Mouse (Mus musculus): Measurements from ENCODE around the gene Bcl3. TPM values are rescaled to one million over a fixed set of nuclear protein-coding genes. Genes with fewer than 3 reads are reported as not detected.

Bcl3 gene
- total RNA-seq (2014; rRNA removed) = 0.43 and 0.77 TPM in 2 replicates
- polyA plus RNA-seq (2015; fragmentation: Nextera tagmentation; extraction: Ambion mirVana) = 0.28 and 0.86 TPM in 2 replicates

DNA sequence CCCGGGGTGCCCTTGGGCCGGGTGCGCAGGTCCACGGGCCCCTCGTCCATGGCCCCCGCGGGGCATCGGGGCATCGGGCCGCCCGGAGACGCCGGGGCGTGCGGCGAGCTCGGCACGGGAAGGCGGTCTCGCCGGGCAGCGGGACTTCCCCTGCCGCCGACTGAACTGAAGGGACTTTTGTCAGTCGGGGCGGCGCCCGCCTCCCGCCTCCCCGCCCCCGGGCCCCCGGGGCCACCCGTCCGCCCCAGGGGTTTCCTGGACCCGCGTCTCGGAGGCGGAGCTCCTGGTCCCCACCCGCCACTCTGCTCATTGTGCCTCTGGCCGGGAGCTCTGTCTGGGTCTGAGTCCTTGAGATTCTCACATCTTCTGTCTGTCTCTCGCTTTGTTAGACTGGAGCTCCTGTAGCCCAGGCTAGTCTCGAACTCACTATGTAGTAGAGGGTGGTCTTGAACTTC, at the start of gene Bcl3:
Gene Bcl3, minus strand, starts transcription at position 167 of the 455 bp plus-strand sequence.
- Histone ChIP-seq H3K27me3 (ENCODE audit: insufficient read depth, low read length) (peaks cover 30% of the 10 kb centered on the region), H3K4me2 (ENCODE audit: low read depth) (peak within 1 kb of the TSS; percentile 42), H3K27ac (ENCODE audit: low read depth, low read length) (no peak within 1 kb of the TSS), H3K4me1 (ENCODE audit: insufficient read depth) (no peaks in the 10 kb centered on the region), H3K9ac (peak within 1 kb of the TSS; percentile 22; the same call in 1 of the 2 replicates), H3K4me3 (ENCODE audit: low read depth, low read length) (peak within 1 kb of the TSS; percentile 9), H3K36me3 (ENCODE audit: insufficient read depth) (no peaks in the 10 kb centered on the region), H3K9me3 (ENCODE audit: low read length) (no peaks in the 10 kb centered on the region)
- 7% methylated on average over 42 of the region's 42 CpGs for WGBS
- no peak for TF ChIP-seq CTCF (IDR thresholded peaks at IDR 0.05; ENCODE audit: low read depth)
- no peak for ATAC-seq
- DNase-seq = no peak

DNA sequence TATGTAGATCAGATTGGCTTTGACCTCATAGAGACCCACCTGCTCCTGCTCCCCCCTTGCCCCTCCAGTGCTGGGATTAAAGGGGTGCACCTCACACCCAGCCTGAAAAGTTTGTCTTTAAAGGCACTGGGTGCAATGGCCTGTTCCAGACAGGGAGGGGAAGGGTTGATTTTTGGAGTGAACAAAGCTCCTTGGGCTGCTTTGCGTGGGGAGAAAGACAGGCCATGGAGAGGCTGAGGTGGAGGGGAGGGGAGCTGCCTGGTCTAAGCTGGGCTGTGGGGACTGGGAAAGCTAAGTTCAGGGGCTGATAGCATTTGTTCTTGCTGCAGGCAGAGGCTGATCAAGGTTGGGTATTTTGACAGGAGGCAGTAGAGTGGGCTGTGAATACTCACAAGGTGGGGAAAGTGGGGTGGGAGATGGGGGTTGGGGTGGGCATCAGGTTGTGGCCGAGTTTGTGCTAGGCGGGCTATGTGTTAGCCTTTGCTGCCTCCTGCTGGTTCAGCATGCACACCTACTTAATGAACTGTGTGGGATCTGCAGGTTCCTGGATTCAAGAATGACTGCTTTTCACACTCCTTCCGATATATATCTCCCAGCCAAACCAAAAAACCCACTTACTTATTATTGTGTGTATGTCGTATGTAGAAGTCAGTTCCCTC, 49.5 kb upstream of the Bcl3 start:
- TF ChIP-seq CTCF (IDR thresholded peaks at IDR 0.05; ENCODE audit: low read depth) = peak; percentile 43
- Histone ChIP-seq H3K4me1 (ENCODE audit: insufficient read depth) (no peaks in the 10 kb centered on the region), H3K4me3 (ENCODE audit: low read depth, low read length) (no peak overlapping the region), H3K9me3 (ENCODE audit: low read length) (no peaks in the 10 kb centered on the region), H3K9ac (no peak overlapping the region), H3K27me3 (ENCODE audit: insufficient read depth, low read length) (no peaks in the 10 kb centered on the region), H3K4me2 (ENCODE audit: low read depth) (no peak overlapping the region), H3K36me3 (ENCODE audit: insufficient read depth) (no peaks in the 10 kb centered on the region), H3K27ac (ENCODE audit: low read depth, low read length) (no peak overlapping the region)
- ATAC-seq = no peak
- whole genome bisulfite sequencing = 47% methylated on average over 5 of the region's 5 CpGs
- DNase-seq = no peak

DNA sequence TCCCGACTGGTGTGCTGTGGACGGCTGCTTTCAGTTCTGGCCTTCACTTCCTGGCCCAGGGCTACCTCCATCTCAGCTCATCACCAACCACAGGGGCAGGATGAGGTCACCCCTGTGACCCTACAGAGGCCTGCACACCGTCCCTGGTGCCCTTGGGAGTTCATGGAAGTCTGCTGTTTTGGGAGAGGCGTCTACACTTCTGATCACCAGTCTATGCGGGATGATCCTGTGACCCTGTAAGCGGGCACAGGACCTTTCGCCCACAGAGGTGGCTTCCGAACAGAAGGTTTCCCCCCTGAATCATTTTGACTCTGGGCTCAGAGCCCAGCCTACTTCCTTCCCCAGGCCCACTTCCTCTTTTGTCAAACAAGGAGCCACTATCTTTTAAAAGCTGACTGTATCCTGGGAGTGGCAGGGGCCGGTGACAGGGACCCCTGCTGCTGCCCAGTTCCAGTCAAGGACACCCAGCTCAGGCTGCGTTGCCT, 48.6 kb upstream of the Bcl3 start:
- TF ChIP-seq CTCF (IDR thresholded peaks at IDR 0.05; ENCODE audit: low read depth) = no peak
- Histone ChIP-seq H3K4me3 (ENCODE audit: low read depth, low read length) (no peak overlapping the region), H3K4me1 (ENCODE audit: insufficient read depth) (no peaks in the 10 kb centered on the region), H3K36me3 (ENCODE audit: insufficient read depth) (no peaks in the 10 kb centered on the region), H3K9me3 (ENCODE audit: low read length) (no peaks in the 10 kb centered on the region), H3K27ac (ENCODE audit: low read depth, low read length) (no peak overlapping the region), H3K4me2 (ENCODE audit: low read depth) (no peak overlapping the region), H3K9ac (no peak overlapping the region), H3K27me3 (ENCODE audit: insufficient read depth, low read length) (no peaks in the 10 kb centered on the region)
- DNase-seq = no peak
- 70% methylated on average over 10 of the region's 10 CpGs for WGBS
- ATAC-seq = no peak

DNA sequence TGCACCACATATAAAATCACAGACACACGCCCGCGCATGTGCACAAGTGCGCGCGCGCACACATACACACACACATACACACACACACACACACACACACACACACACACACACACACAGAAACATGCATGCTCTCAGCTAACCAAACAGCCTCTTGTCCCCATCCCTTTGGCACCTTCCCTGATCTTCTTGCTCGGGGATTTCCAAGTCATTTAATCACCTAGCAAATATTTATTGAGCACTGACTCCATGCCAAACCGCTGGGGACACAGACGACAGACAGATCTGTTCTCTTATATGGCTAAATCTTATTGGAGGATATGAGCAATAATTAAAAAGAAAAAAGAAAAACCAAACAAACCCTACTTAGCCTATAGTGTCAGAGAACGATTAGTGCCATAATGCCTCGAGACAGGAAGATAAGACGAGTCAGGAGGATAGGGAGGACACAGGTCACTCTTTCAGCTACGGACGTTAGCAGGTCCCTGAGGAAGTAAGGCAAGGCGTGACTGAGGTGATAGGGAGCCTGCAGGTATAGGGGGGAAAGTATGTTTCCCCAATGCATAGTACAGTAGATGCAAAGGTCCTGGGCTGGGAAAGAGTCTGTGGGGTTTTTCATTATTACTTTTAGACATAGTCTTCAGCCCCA, 45.3 kb upstream of the Bcl3 start:
- Histone ChIP-seq H3K36me3 (ENCODE audit: insufficient read depth) (no peaks in the 10 kb centered on the region), H3K9ac (no peak overlapping the region), H3K27ac (ENCODE audit: low read depth, low read length) (no peak overlapping the region), H3K9me3 (ENCODE audit: low read length) (no peaks in the 10 kb centered on the region), H3K4me2 (ENCODE audit: low read depth) (no peak overlapping the region), H3K4me3 (ENCODE audit: low read depth, low read length) (no peak overlapping the region), H3K27me3 (ENCODE audit: insufficient read depth, low read length) (no peaks in the 10 kb centered on the region), H3K4me1 (ENCODE audit: insufficient read depth) (no peaks in the 10 kb centered on the region)
- ATAC-seq (no peak), DNase-seq (no peak)
- no peak for TF ChIP-seq CTCF (IDR thresholded peaks at IDR 0.05; ENCODE audit: low read depth)
- WGBS = 87% methylated on average over 16 of the region's 16 CpGs

DNA sequence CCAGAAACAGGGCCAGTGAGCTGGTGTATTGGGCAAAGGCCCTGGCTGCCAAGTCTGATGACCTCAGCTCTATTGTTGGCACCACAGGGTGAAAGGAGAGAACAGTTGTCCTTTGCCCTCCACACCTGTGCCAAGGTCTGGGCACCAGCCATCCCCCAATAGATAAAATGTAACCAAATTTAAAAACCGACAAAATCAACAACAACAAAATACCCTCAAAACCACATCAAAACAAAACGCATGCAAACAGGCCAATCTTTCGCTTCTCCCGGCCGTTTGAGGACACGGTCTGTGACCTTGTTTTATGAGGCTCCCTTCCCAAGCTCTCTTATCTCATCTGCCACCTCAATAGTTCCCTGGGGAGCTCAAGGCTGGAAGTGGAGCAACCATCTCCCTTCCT, 43.9 kb upstream of the Bcl3 start:
- Histone ChIP-seq H3K9me3 (ENCODE audit: low read length) (no peaks in the 10 kb centered on the region), H3K27ac (ENCODE audit: low read depth, low read length) (no peak overlapping the region), H3K36me3 (ENCODE audit: insufficient read depth) (no peaks in the 10 kb centered on the region), H3K9ac (no peak overlapping the region), H3K4me3 (ENCODE audit: low read depth, low read length) (no peak overlapping the region), H3K4me1 (ENCODE audit: insufficient read depth) (no peaks in the 10 kb centered on the region), H3K4me2 (ENCODE audit: low read depth) (no peak overlapping the region), H3K27me3 (ENCODE audit: insufficient read depth, low read length) (no peaks in the 10 kb centered on the region)
- WGBS = 94% methylated on average over 6 of the region's 6 CpGs
- TF ChIP-seq CTCF (IDR thresholded peaks at IDR 0.05; ENCODE audit: low read depth) = no peak
- no peak for ATAC-seq
- no peak for DNase-seq

DNA sequence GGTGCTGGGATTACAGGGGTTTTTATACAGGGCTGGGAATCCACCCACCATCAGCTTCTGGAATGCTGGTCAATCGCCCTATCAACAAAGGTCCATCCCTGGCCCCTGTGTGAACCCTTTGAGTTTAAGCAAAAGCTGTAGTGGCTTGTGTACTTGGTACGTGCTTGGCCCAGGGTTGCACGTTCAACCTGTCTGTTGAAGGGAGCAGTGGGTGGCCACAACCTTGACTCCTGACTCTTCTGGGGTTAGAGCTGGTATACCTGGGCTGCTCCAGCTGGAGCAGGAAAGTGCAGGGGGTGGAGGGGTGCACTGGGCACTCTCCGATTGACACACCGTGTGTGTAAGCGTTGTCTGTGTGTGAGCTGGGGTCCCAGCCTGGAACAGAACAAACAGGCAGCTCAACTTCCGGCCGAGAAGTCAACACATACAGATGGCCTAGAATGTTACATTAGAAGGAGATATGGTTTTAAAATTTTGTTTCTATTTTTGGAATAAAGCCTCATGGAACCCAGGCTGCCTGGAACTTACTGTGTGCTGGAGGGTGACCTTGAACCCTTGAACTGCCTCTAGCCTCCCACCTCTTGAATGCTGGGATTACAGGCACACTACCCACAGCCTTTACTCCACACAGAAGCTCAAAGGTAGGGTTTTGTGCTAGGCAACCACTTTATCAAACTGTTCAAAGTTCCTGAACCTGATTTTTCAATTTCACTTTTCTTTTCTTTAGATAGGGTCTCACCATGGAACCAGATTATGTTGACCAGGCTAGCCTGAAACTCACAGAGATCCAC, 42.9 kb upstream of the Bcl3 start:
- ATAC-seq = no peak
- H3K4me2 ChIP-seq (ENCODE audit: low read depth) = no peak overlapping the region
- no peak overlapping the region for H3K27ac ChIP-seq (ENCODE audit: low read depth, low read length)
- WGBS = 79% methylated on average over 8 of the region's 8 CpGs
- TF ChIP-seq CTCF (IDR thresholded peaks at IDR 0.05; ENCODE audit: low read depth) = no peak
- H3K9ac ChIP-seq = no peak overlapping the region
- no peaks in the 10 kb centered on the region for H3K4me1 ChIP-seq (ENCODE audit: insufficient read depth)
- DNase-seq = no peak
- no peaks in the 10 kb centered on the region for H3K9me3 ChIP-seq (ENCODE audit: low read length)
- no peaks in the 10 kb centered on the region for H3K36me3 ChIP-seq (ENCODE audit: insufficient read depth)
- no peak overlapping the region for H3K4me3 ChIP-seq (ENCODE audit: low read depth, low read length)
- H3K27me3 ChIP-seq (ENCODE audit: insufficient read depth, low read length) = no peaks in the 10 kb centered on the region

Measured in forebrain, postnatal 0 days (tissue).